Mouse (Mus musculus): ENCODE data around the gene Cand2.

Gene Cand2

DNA sequence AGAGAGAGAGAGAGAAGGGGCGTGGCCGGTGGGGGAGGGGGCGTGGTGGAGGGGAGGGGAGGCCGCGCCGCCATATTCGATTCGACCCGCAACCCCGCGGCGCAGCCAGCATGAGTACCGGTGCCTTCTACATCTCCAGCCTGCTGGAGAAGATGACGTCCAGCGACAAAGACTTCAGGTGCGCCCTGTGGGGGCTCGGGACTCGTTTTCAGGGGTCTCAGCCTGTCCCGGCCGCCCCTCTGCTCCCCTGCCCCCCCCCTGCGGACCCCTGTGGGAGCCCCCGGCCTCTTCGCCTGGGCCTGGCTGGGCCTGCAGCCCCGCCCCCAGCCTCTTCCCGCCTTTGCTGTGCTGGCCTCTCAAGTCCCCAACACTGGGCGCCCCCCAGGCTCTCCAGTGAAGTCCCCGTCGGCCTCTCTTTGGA, at the start of gene Cand2:
Gene Cand2, plus strand, starts transcription at position 38 of the 421 bp plus-strand sequence.
- DNase-seq (ENCODE audit: low spot score), result no peak

- DNase-seq (ENCODE audit: low spot score), result no peak
Measured at GRCm38 (mm10) chr6:115727108-115727507, 47.2 kb upstream of the Cand2 start.

GRCm38 (mm10) chr6:115727570-115727969, 46.8 kb upstream of the Cand2 start:
- DNase-seq (ENCODE audit: low spot score), result no peak

DNA sequence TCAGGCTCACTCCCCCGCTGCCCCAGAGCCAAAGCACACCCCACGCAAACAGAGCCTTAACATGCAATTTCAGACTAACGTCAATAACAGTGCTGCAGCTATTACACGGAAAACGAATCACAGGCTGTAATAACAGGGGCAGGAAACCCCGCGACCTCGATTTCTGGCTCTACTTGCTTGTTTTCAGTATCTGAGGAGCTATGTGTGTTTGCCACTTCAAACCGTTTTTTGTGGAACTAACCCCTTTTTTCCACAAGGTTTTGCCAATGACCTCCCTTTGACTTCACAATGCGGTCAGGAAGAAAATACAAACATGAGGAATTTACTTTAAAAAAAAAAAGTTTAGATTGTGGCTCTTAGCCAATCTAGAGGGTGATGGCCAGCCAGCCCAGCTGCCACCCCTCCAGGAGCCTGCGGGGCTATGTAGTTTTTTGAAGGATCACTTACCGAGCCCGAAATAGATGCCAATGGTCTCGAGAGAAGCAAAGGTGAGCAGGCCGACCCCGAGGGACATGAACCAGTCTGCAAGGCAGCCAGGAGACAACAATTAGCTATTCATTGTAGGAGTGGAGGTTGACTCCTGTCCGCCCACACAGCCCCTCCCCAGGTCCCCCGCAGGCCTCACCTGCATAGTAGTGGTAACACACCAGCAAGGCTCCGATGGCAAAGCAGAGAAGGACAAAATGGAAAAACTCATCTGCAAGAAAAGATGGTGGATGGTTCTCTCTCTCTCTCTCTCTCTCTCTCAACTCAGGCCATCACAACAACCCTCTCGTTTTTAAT, 43.6 kb upstream of the Cand2 start:
- no peak for DNase-seq (ENCODE audit: low spot score)

DNA sequence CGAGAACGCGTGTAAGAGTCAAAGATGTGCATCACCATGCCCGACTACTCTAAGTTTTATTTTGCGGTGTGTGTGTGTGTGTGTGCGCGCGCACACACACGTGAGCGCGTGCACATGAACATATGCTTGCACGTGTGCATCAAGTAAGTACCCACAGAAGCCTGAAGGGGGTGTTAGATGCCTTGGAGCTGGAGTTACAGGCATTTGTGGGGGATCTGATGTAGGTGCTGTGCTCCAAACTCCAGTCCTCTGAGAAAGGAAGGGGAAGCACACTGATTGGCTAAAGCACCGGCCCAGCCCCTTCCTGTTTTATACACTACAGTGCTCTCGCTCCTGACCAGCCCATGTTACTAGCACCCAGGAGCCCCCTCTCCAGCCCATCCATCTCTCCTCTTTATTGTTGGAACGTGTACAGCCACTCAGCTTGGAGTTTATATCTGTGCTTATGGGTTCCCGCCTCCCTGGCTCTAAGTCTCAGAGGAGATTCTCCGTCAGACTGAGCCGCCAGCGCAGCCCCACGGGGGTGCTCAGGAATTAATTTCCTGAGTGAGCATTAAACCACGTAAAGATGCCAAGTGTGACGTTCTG, 41.9 kb upstream of the Cand2 start:
- DNase-seq (ENCODE audit: low spot score), result no peak

- DNase-seq (ENCODE audit: low spot score), result no peak
Measured at GRCm38 (mm10) chr6:115734909-115735308, 39.4 kb upstream of the Cand2 start.

DNA sequence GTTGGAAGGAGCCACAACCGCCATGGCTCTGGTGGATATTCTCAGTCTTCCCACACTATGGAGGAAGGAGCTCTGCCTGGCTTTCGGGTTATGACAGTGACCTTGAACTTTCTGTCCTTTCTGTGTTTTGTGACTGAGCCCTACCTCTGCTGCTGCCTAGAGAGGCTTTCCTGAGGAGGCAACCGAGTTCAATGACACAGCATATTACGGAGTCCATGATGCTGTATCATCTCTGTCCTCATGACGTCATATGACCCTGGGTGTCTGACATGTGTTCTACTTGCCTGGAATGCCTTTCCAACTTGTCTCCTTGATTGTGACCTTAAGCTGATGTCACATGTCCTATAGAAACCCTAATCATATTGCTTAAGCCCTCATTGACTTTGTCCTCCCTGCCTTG, 35.3 kb upstream of the Cand2 start:
- DNase-seq (ENCODE audit: low spot score), result no peak

DNA sequence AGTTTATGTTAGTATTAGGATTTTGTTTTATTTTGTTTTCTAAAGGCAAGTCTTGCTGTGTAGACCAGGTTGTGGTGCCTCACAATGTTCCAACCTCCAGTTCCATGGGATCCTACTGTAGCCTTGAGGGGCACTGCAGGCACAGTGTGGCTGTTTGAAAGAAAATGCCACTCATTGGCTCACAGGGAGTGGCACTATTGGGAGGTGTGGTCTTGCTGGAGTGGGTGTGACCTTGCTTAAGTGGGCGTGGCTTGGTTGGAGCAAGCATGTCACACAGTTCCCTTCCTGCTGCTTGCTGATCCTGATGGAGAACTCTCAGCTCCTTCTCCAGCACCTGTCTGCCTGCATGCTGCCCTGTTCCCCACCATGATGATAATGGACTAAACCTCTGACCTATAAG, 30.8 kb upstream of the Cand2 start:
- DNase-seq (ENCODE audit: low spot score), result no peak

GRCm38 (mm10) chr6:115746326-115746725, 28.0 kb upstream of the Cand2 start:
- DNase-seq (ENCODE audit: low spot score), result no peak

- DNase-seq (ENCODE audit: low spot score), result no peak
Measured at GRCm38 (mm10) chr6:115755536-115755935, 18.8 kb upstream of the Cand2 start.

GRCm38 (mm10) chr6:115758981-115759435, 15.3 kb upstream of the Cand2 start:
- no peak for DNase-seq (ENCODE audit: low spot score)

- DNase-seq (ENCODE audit: low spot score), result no peak
Measured at GRCm38 (mm10) chr6:115759461-115759860, 14.9 kb upstream of the Cand2 start.

DNA sequence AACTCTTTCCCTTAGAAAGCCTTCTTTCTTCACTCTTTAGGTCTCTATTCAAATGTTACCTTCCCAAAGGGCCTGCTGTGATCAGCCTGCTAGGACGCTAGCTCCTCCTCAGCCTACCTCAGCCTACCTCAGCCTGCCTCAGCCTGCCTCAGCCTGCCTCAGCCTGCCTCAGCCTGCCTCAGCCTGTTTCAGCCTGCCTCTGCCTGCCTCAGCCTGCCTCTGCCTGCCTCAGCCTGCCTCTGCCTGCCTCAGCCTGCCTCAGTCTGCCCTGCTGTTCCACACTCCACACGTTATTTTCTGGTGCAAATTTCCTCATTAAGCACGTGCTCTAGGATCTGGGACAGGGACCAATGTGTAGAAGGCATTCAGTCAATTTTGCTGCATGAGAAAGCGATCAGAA, 14.2 kb upstream of the Cand2 start:
- DNase-seq (ENCODE audit: low spot score), result no peak

- no peak for DNase-seq (ENCODE audit: low spot score)
Measured at GRCm38 (mm10) chr6:115760982-115761381, 13.4 kb upstream of the Cand2 start.

- no peak for DNase-seq (ENCODE audit: low spot score)
Measured at GRCm38 (mm10) chr6:115761995-115762756, 12.2 kb upstream of the Cand2 start, which contains the start of gene Tmem40. Gene Tmem40 (minus strand): TSS chr6:115762410.

DNA sequence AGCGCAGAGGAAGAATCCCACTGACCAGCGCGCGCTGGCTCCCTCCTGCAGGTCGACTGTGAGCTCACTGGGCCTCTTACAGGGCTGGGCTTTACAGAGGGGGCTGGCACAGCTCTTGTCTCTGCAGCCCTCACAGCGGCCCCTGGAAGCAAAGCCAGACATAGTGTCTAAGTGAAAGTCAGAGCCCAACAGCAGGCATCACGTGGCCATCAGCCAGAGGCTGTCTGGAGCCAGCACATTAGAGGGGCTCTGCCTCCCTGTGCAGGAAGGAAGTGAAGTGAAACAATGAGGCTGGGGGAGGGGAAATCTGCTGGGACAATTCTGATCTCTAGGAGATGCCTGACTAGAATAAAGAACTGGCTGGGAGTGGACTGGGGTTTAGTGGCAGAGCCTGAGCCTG, 10.2 kb upstream of the Cand2 start:
- no peak for DNase-seq (ENCODE audit: low spot score)

GRCm38 (mm10) chr6:115767357-115767756, 7.0 kb upstream of the Cand2 start:
- no peak for DNase-seq (ENCODE audit: low spot score)

DNA sequence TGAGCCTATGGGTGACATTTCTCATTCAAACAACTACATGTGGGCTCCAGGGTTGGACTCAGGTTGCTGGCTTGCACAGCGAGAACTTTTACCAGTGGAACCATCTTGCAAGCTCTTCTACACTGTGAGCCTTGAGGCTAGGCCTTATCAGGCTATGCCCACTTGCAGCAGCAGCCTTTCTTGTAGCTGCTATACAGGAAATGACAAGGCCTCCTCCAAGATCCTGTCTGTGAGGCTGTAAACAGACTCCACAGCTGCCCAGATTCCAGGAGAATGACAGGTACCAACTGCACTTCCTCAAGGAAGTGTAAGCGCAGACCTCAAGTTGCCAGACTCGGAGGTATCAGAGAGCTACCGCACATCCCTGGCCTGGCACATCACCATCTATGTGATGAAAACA, 6.1 kb upstream of the Cand2 start:
- DNase-seq (ENCODE audit: low spot score), result no peak

- no peak for DNase-seq (ENCODE audit: low spot score)
Measured at GRCm38 (mm10) chr6:115770059-115770670, 4.2 kb upstream of the Cand2 start.

GRCm38 (mm10) chr6:115770852-115771251, 3.5 kb upstream of the Cand2 start:
- no peak for DNase-seq (ENCODE audit: low spot score)

DNA sequence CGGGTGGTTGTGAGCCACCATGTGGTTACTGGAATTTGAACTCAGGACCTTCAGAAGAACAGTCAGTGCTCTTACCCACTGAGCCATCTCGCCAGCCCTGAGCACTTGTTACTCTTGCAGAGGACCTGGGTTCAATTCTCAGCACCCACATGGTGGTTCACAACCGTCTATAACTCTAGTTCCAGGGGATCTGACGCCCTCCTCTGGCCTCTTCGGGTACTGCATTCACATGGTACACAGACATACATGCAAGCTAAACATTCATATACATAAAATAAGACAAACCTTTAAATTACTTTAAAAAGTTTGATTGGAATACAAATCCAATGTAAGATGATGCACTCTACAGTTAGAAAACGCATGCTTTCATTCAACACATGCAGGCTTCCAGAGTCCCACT, 2.1 kb upstream of the Cand2 start:
- DNase-seq (ENCODE audit: low spot score), result no peak

- DNase-seq (ENCODE audit: low spot score), result no peak
Measured at GRCm38 (mm10) chr6:115772604-115773003, 1.7 kb upstream of the Cand2 start.

Data from urinary bladder, postnatal 10 days (tissue).